Comparison of ENCODE assay signal across 11 mouse cellular contexts in the genomic region with DNA sequence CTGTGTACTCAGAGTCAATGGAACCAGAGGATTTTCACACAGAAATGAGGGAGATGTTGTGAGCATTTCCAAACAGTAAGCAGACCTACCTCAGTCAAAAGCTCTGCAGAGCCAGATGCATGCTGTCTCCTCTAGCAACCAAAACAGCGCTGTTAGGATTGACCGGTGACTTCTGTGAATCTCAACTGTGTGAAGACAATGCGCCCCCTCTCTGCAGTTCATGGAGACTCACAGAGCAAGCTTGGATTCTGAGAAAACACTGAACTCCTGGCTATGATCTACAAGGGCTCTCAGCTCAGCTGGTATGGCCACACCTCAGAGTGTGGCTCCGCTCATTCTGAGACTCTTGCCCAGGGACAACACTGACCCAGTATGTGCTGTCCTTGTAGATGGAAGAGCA. TPM values are rescaled to one million over a fixed set of nuclear protein-coding genes. Genes with fewer than 3 reads are reported as not detected.
A peak's percentile ranks its signal among the peaks of the same experiment; 100 is the strongest.
DNase-seq lines count a peak whose midpoint lies in the region; TF ChIP-seq lines count a peak whose summit lies in the region.
"Had no signal": no experiment of that assay in that cellular context is flagged by ENCODE, and none has a peak within 500 bp of the region (broad histone marks: within the 10 kb centered on the region; RNA-seq: fewer than 3 reads in every experiment).

No protein-coding gene starts in this region.

- TF ChIP-seq CTCF in heart, adult 2 months (IDR thresholded peaks at IDR 0.05) = peak; percentile 44
- peak; percentile 22 for TF ChIP-seq CTCF in left cerebral cortex, adult 2 months (IDR thresholded peaks at IDR 0.05)

- H3K4me3 ChIP-seq in heart, adult 2 months = no peak overlapping the region
- H3K4me3 ChIP-seq in heart, embryonic 10.5 days = no peak overlapping the region
- H3K4me3 ChIP-seq in left cerebral cortex, adult 2 months = no peak overlapping the region
- H3K4me3 ChIP-seq: forebrain, embryonic 10.5 days had no signal

- no peak for DNase-seq in heart, adult 2 months
- no peak for DNase-seq in heart, embryonic 10.5 days (ENCODE audit: low spot score)
- DNase-seq in left cerebral cortex, adult 2 months (ENCODE audit: extremely low spot score in 1 of 2, low spot score in 2 of 2) = no peak
- DNase-seq in left cerebral cortex, adult 9 months (ENCODE audit: low spot score in 2 of 2) = no peak
- DNase-seq in ES-CJ7 (ENCODE audit: low read depth, low spot score) = peak; percentile 34
- peak; percentile 14 for DNase-seq in heart, postnatal 4 days
- DNase-seq in urinary bladder, postnatal 14 days (ENCODE audit: low spot score) = no peak
- no peak for DNase-seq in right cerebral cortex, adult 18-20 months
- DNase-seq: cerebellum, postnatal 25 days; kidney, adult 8-10 months had no signal

- intact Hi-C loops in heart, adult 2 months (cut with DNase I) = no loop called here
- intact Hi-C loops in left cerebral cortex, adult 2 months (cut with DNase I) = no loop called here

- H3K9me3 ChIP-seq in heart, embryonic 10.5 days = no peaks in the 10 kb centered on the region
- H3K9me3 ChIP-seq: forebrain, embryonic 10.5 days had no signal

- H3K9ac ChIP-seq in heart, adult 2 months (ENCODE audit: low read depth, low read length) = no peak overlapping the region

- 48% methylated on average over 4 of the region's 4 CpGs for WGBS in heart, adult 2 months
- WGBS in heart, embryonic 10.5 days = 59% methylated on average over 4 of the region's 4 CpGs

- TF ChIP-seq POLR2A in heart, adult 2 months (IDR thresholded peaks at IDR 0.05; ENCODE audit: insufficient read depth, low read depth, low read length) = no peak

- H3K4me1 ChIP-seq in heart, adult 2 months (ENCODE audit: control insufficient read depth, insufficient read depth, low read length) = peaks cover 2% of the 10 kb centered on the region
- peaks cover 6% of the 10 kb centered on the region; the same call in 1 of the 2 replicates for H3K4me1 ChIP-seq in heart, embryonic 10.5 days
- H3K4me1 ChIP-seq: forebrain, embryonic 10.5 days had no signal

- TF ChIP-seq EP300 in heart, adult 2 months (IDR thresholded peaks at IDR 0.05; ENCODE audit: insufficient read depth, low read depth, low read length) = no peak

- H3K27ac ChIP-seq in heart, adult 2 months = no peak overlapping the region
- no peak overlapping the region for H3K27ac ChIP-seq in heart, embryonic 10.5 days
- H3K27ac ChIP-seq in left cerebral cortex, adult 2 months = no peak overlapping the region
- H3K27ac ChIP-seq: forebrain, embryonic 10.5 days had no signal

- H3K27me3 ChIP-seq in heart, adult 2 months (ENCODE audit: control insufficient read depth, insufficient read depth, low read length) = no peaks in the 10 kb centered on the region
- H3K27me3 ChIP-seq in heart, embryonic 10.5 days (ENCODE audit: insufficient read depth, poor library complexity, severe bottlenecking) = peaks cover 5% of the 10 kb centered on the region; the same call in 1 of the 2 replicates

- H3K36me3 ChIP-seq in heart, adult 2 months (ENCODE audit: control insufficient read depth, insufficient read depth, low read length) = no peaks in the 10 kb centered on the region
- no peaks in the 10 kb centered on the region for H3K36me3 ChIP-seq in heart, embryonic 10.5 days
- H3K36me3 ChIP-seq: forebrain, embryonic 10.5 days had no signal

- H3K79me2 ChIP-seq in heart, adult 2 months (replicated peaks; ENCODE audit: control insufficient read depth, insufficient read depth, low read length) = no peaks in the 10 kb centered on the region

RNA-seq across cellular contexts. Expression of gene Slc22a3, which starts 56.3 kb away (rescaled TPM):
- 10 to 100 TPM in 1 of 2 experiments, 1 to 10 TPM in 1; 9.3 to 11.3 TPM for total RNA-seq in heart, adult 2 months (2021)
- 5.6 and 7.7 TPM in 2 replicates for polyA plus RNA-seq in heart, adult 2 months (2012; rRNA removed)
- polyA plus RNA-seq in heart, embryonic 10.5 days (2016; fragmentation: Nextera tagmentation; extraction: Ambion mirVana) = 0.32 and 0.74 TPM in 2 replicates
- total RNA-seq in left cerebral cortex, adult 2 months (2021) = 1 to 10 TPM; 1.9 to 2.8 TPM
- total RNA-seq in heart, postnatal 4 days (2021) = 1 to 10 TPM in 1 of 2 experiments, under 1 TPM in 1; 0.86 to 1.2 TPM

Comparison
In these comparisons a context has a peak if more than half of its experiments do, and no peak if none do; other contexts are left out.
1. DNase-seq: peak in ES-CJ7 (single experiment) and heart, postnatal 4 days (single experiment); none in heart, adult 2 months (0 of 2), heart, embryonic 10.5 days (single experiment), left cerebral cortex, adult 2 months (0 of 2), left cerebral cortex, adult 9 months (0 of 2), urinary bladder, postnatal 14 days (single experiment) and right cerebral cortex, adult 18-20 months (single experiment).